Mouse (Mus musculus) cerebellum, adult (tissue): Measurements from ENCODE around the gene Gm21974.
"Not testable (repeated sequence)": the region's sequence is repeated elsewhere in the genome, so short reads cannot be mapped to it uniquely, and the experiment has no call there.

Experiments
- ATAC-seq: cut with Nextera tagmentation; 2 replicates; pipeline ENCODE4 v1.9.2; 2017; ENCODE audit warnings: mild to moderate bottlenecking, moderate library complexity, mixed read lengths; ENCODE audit not compliant: insufficient number of reproducible peaks, low FRiP score, low TSS enrichment

Gm21974 gene

DNA sequence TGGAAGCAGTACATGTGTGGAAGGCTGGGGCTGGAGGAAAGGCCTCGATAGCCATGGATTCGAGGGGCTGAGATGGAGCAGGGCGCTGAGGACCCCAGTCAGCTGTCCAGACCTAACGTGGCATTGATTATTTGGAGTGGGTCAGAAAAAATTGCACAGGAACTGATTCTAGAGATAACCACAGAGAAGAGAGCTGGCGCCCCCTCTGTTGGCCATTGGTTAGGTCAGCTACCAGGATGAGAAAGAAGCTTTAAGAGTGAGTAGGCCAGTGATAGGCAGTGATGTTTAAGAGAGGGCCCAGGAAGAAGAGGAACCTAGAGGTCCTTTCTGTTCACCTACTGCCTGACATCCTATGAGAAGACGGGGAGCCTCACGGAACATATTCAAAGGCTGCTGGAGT is 24.0 kb upstream of the Gm21974 start:
- ATAC-seq, result no peak

- no peak for ATAC-seq
These were observed 22.9 kb upstream of the Gm21974 start for GRCm38 (mm10) chr7:127918203-127918602.

DNA sequence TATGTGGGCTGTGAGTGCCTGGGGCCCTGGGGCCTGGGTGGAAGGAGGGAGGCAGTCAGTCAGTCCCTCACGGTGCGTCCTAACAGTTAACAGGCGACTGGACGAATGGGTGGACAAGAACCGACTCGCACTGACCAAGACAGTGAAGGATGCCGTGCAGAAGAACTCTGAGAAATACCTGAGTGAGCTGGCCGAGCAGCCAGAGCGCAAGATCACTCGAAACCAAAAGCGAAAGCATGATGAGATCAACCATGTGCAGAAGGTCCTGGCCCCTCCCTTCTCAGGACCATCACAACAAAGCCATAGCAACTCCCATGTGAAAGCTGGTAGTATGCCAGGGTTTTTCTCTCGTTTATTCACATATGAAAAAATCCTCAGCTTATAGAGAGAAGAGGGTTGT is 20.0 kb upstream of the Gm21974 start:
- ATAC-seq, result no peak

GRCm38 (mm10) chr7:127912938-127913337 is 17.7 kb upstream of the Gm21974 start:
- no peak for ATAC-seq

- peak; percentile 88 for ATAC-seq
These were observed 17.1 kb upstream of the Gm21974 start, which contains the start of gene Kat8 for GRCm38 (mm10) chr7:127912190-127912871. Gene Kat8, plus strand, starts transcription at chr7:127912516.

- ATAC-seq, result no peak
These were observed 13.4 kb upstream of the Gm21974 start for GRCm38 (mm10) chr7:127908656-127909055.

GRCm38 (mm10) chr7:127907939-127908338 is 12.7 kb upstream of the Gm21974 start:
- ATAC-seq, result no peak

GRCm38 (mm10) chr7:127903971-127904796 is 8.9 kb upstream of the Gm21974 start, which contains the start of gene Bckdk:
Gene Bckdk, plus strand, starts transcription at chr7:127904082.
- peak; percentile 88 for ATAC-seq

- no peak for ATAC-seq
These were observed 6.5 kb upstream of the Gm21974 start for GRCm38 (mm10) chr7:127901772-127902171.

GRCm38 (mm10) chr7:127899997-127900396 is 4.7 kb upstream of the Gm21974 start:
- ATAC-seq, result no peak

DNA sequence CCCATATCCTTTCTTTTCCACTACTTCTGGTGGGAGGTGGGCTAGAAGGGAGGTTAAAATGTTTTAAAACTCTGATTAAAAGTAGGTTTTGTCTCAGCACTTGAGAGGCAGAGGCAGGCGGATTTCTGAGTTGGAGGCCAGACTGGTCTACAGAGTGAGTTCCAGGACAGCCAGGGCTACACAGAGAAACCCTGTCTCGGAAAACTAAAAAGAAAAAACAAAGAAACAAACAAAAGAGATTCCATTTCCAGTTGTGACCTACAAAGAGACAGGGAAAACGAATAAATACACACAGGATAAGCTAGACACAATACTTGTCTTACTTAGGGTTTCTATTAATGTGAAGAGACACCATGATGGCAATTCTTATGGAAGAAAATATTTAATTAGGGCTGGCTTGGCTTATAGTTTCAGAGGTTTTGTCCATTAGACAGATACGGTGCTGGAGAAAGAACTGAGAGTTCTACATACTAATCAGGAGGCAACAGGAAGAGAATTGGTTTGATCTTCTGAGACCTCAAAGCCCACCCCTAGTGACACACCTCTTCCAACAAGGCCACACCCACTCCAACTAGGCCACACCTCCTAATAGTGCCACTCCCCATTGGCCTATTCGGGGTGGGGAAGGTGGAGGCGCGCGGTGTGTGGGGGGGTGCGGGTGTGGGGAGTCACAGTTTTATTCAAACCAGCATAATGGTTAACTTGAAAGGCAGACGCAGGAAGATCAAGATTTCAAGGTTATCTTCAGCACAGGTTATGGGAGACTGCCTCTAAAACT is 3.1 kb upstream of the Gm21974 start:
- no peak for ATAC-seq

GRCm38 (mm10) chr7:127897542-127897941 is 2.3 kb upstream of the Gm21974 start:
- no peak for ATAC-seq

GRCm38 (mm10) chr7:127896384-127896783 is 1.1 kb upstream of the Gm21974 start:
- ATAC-seq, result 0 out of 2 replicates have a peak, but pooled peaks have one; percentile 19

- ATAC-seq, result not testable (repeated sequence)
These were observed 637 bp upstream of the Gm21974 start for GRCm38 (mm10) chr7:127895891-127896290.

DNA sequence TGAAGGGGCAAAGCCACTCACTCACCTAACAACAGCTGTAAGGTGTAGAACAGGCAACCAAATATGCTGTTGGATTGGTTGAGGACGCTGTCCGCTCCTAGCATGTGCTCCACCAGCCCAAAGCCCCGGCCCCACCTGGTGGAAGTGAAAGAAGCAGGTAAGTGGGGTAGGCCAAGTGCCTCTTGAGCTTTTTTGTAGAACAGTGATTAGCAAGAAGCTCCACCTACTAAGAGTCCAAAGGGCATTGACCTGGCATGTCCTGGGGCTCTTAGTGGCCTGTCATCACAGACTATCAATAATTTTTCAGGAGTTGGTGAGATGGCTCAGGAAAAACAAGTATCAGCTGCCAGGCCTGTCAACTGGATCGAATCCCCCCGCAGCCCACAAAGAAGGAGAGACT is 774 bp downstream of the Gm21974 start:
- no peak for ATAC-seq

- ATAC-seq, result no peak
These were observed 4.5 kb downstream of the Gm21974 start, which contains the start of gene Prss53 for GRCm38 (mm10) chr7:127890798-127891197. Gene Prss53, minus strand, starts transcription at chr7:127890970.

DNA sequence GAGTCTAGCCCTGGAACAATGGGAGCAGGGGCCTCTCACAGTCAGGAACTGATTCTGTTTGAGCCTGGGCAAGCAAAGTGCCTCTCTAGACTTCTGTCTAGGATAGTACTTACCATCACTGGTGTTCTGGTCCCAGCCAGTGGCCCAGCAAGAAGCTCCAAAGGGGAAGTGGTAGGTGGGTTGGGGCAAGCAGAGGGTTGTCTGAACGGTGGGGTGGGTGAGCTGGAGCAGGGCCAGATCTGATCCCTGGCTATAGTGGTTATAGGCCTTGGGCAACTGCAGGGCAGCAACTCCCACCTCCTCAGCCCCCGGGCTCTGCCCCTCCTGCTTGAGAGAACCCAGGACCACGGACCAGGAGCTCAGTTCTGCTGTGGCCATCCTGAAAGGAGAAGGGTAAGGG is 6.4 kb downstream of the Gm21974 start:
- ATAC-seq, result no peak

GRCm38 (mm10) chr7:127887781-127888180 is 7.5 kb downstream of the Gm21974 start:
- ATAC-seq, result no peak

GRCm38 (mm10) chr7:127887191-127887590 is 8.1 kb downstream of the Gm21974 start:
- no peak for ATAC-seq

DNA sequence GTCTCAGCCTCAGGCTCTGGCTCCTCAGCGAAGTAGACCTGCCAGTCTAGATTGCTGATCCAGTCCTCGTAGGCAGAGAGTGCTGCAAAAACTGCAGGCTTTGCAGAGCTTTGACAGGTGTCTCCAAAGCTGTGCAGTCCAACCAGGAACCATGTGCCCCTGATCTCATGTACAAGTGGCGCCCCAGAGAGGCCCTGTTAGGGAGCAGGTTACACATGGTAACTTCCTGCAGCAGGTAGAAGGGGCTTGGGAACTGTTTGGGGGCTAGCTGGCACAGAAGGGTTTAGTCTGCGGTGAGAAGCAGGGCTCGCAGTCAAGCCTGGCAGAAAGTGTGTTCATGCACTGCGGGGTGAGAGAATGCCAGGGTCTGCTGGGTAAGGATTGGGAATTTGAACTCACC is 8.7 kb downstream of the Gm21974 start:
- ATAC-seq, result no peak

GRCm38 (mm10) chr7:127885951-127886350 is 9.3 kb downstream of the Gm21974 start:
- ATAC-seq, result no peak
